Mouse (Mus musculus) G1E (cell line): Measurements from ENCODE around the gene Gm6525. TPM values are rescaled to one million over a fixed set of nuclear protein-coding genes. Genes with fewer than 3 reads are reported as not detected.

Experiments used
- ATAC-seq: 2 replicates; pipeline ENCODE4 v1.8.0; 2016; ENCODE audit warnings: mild to moderate bottlenecking; ENCODE audit not compliant: insufficient number of reproducible peaks, poor library complexity, low FRiP score, severe bottlenecking; ENCODE audit errors: extremely low read depth
- DNase-seq: peaks from one replicate; pipeline ENCODE4 v3.0.0; 2012; ENCODE audit warnings: low spot score
- H3K27me3 ChIP-seq: 2 replicates; pipeline ENCODE4 v1.6.1; 2012; ENCODE audit warnings: mild to moderate bottlenecking, low read length, inconsistent platforms; ENCODE audit not compliant: insufficient read depth
- H3K36me3 ChIP-seq: replicated peaks from 2 replicates; pipeline ENCODE3; 2012; ENCODE audit warnings: mild to moderate bottlenecking, inconsistent platforms
- H3K4me1 ChIP-seq: 2 replicates; pipeline ENCODE4 v1.6.1; 2012; ENCODE audit warnings: low read depth, low read length, inconsistent platforms, mixed read lengths; ENCODE audit not compliant: insufficient read depth
- H3K4me3 ChIP-seq: 2 replicates; pipeline ENCODE4 v1.5.1; 2012; ENCODE audit warnings: low read depth, mild to moderate bottlenecking, inconsistent platforms, low read length, moderate library complexity, mixed read lengths
- H3K9me3 ChIP-seq: replicated peaks from 2 replicates; pipeline ENCODE4 v1.6.1; 2012; ENCODE audit warnings: inconsistent platforms
- CTCF ChIP-seq: IDR thresholded peaks from 2 replicates; pipeline ENCODE4 v1.5.1; 2012; ENCODE audit warnings: low read depth, low read length, inconsistent platforms, mixed read lengths
- GATA1 ChIP-seq: IDR thresholded peaks from 2 replicates; pipeline ENCODE4 v1.6.1; 2012; ENCODE audit warnings: borderline replicate concordance, low read length, inconsistent platforms, mixed read lengths
- GATA2 ChIP-seq: IDR thresholded peaks from 2 replicates; pipeline ENCODE4 v1.6.1; 2012; ENCODE audit warnings: low read depth, low read length, inconsistent platforms, borderline replicate concordance
- POLR2AphosphoS5 ChIP-seq: IDR thresholded peaks from 2 replicates; pipeline ENCODE4 v1.6.1; 2012; ENCODE audit warnings: low read depth, low read length, inconsistent platforms; ENCODE audit not compliant: insufficient replicate concordance
- TAL1 ChIP-seq: conservative IDR thresholded peaks from 2 replicates; pipeline ENCODE4 v1.6.1; 2012; ENCODE audit warnings: low read depth, low read length, inconsistent platforms, mixed read lengths
- polyA plus RNA-seq: library from polyadenylated mRNA; stranded (reverse); fragments of >175 nt; gene quantifications from 2 replicates; pipeline ENCODE4 v1.2.3, GENCODE M21; 2012
- total RNA-seq, 2 experiments: library from RNA; stranded (forward) in 1 of 2; stranded (reverse) in 1 of 2; fragments of 200-1000 nt in 1 of 2; fragments of >200 nt in 1 of 2; fragmentation: Nextera tagmentation in 1 of 2; gene quantifications; 2 replicates each; pipeline ENCODE4 v1.2.3; 2014 to 2017

Gene Gm6525
- total RNA-seq (2014; fragmentation: Nextera tagmentation) (not detected in 2 replicates), total RNA-seq (2017) (0.60 and 0.70 TPM in 2 replicates), polyA plus RNA-seq (not detected in 2 replicates)

GRCm38 (mm10) chr3:84173581-84174154, at the start of gene Gm6525:
Gm6525 (plus strand) TSS chr3:84174104.
- ATAC-seq (no peak), DNase-seq (no peak)
- no peak for TF ChIP-seq GATA2
- no peak for TF ChIP-seq GATA1
- TF ChIP-seq TAL1: no peak
- no peak for TF ChIP-seq CTCF
- TF ChIP-seq POLR2AphosphoS5: no peak
- peaks cover 17% of the 10 kb centered on the region for H3K27me3 ChIP-seq
- H3K36me3 ChIP-seq: no peaks in the 10 kb centered on the region
- H3K4me1 ChIP-seq: peaks cover 4% of the 10 kb centered on the region; the same call in 1 of the 2 replicates
- H3K9me3 ChIP-seq: no peaks in the 10 kb centered on the region
- no peak within 1 kb of the TSS for H3K4me3 ChIP-seq

DNA sequence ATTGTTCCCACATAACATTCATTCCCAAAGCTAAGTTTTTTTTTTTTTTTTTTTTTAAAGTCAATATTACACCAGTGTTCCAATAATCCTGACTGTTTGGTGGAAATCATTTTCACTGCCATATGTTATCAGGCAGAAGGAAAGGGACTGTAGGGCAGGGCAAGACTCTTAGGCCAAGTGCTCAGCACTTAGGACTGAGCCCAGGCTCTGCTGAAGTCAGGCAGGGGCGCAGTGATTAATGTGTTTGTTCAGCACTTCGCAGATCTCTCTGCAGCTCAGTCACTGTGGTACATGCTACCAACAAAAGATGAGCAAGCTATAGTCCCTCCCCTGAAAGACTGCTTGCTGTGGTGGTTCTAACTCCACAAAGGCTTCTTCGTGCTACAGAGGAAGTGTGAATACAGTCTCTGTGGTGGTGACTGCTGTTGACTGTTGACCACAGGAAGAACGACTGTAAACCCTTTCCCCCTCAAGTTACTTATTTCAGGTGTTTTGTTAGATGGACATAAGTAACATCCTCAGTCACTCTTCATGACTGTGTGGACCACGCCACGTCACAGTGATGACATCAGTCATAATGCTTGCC, 48.1 kb upstream of the Gm6525 start:
- Histone ChIP-seq H3K9me3 (no peaks in the 10 kb centered on the region), H3K4me1 (no peaks in the 10 kb centered on the region; the same call in 1 of the 2 replicates), H3K4me3 (no peak overlapping the region), H3K27me3 (no peaks in the 10 kb centered on the region), H3K36me3 (peaks cover 22% of the 10 kb centered on the region)
- DNase-seq (no peak), ATAC-seq (no peak)
- TF ChIP-seq GATA1: no peak
- no peak for TF ChIP-seq GATA2
- no peak for TF ChIP-seq POLR2AphosphoS5
- no peak for TF ChIP-seq CTCF
- TF ChIP-seq TAL1: no peak

DNA sequence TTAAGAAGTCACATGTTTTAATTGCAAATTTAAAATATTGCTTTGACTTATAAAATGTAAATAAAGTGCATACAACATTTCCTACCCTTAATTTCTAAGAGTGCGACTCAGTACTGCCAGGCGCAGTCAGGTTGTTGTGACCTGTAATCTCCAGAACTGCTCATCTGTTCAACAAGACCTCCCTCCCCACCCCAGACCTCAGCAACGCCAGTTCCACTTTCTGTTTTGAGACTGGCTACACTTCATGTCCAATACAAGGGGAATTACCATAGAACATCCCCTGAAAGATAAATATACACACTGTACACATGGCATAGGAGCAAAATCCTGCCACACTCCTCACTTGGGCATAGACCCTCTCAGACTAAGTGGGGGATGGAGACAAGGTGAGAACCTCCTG, 47.2 kb upstream of the Gm6525 start:
- no peaks in the 10 kb centered on the region for H3K9me3 ChIP-seq
- H3K27me3 ChIP-seq: no peaks in the 10 kb centered on the region
- TF ChIP-seq TAL1 (no peak), POLR2AphosphoS5 (no peak), GATA2 (no peak), CTCF (no peak)
- no peak overlapping the region for H3K4me3 ChIP-seq
- DNase-seq (no peak), ATAC-seq (no peak)
- H3K4me1 ChIP-seq: no peaks in the 10 kb centered on the region; the same call in 1 of the 2 replicates
- H3K36me3 ChIP-seq: peaks cover 24% of the 10 kb centered on the region

- TF ChIP-seq GATA2 (no peak), CTCF (no peak), TAL1 (no peak), GATA1 (no peak)
- H3K9me3 ChIP-seq: no peaks in the 10 kb centered on the region
- H3K36me3 ChIP-seq: peaks cover 21% of the 10 kb centered on the region
- no peak overlapping the region for H3K4me3 ChIP-seq
- ATAC-seq (no peak), DNase-seq (no peak)
- no peaks in the 10 kb centered on the region; the same call in 1 of the 2 replicates for H3K4me1 ChIP-seq
- no peaks in the 10 kb centered on the region for H3K27me3 ChIP-seq
Observed at GRCm38 (mm10) chr3:84127431-84127830, 46.5 kb upstream of the Gm6525 start.

- Histone ChIP-seq H3K4me3 (no peak overlapping the region), H3K36me3 (peaks cover 30% of the 10 kb centered on the region), H3K4me1 (no peaks in the 10 kb centered on the region; the same call in 1 of the 2 replicates), H3K9me3 (no peaks in the 10 kb centered on the region), H3K27me3 (no peaks in the 10 kb centered on the region)
- no peak for DNase-seq
- ATAC-seq: no peak
- TF ChIP-seq GATA1: no peak
- no peak for TF ChIP-seq CTCF
- no peak for TF ChIP-seq POLR2AphosphoS5
- no peak for TF ChIP-seq TAL1
- TF ChIP-seq GATA2: no peak
Observed at GRCm38 (mm10) chr3:84128871-84129870, 44.7 kb upstream of the Gm6525 start.

DNA sequence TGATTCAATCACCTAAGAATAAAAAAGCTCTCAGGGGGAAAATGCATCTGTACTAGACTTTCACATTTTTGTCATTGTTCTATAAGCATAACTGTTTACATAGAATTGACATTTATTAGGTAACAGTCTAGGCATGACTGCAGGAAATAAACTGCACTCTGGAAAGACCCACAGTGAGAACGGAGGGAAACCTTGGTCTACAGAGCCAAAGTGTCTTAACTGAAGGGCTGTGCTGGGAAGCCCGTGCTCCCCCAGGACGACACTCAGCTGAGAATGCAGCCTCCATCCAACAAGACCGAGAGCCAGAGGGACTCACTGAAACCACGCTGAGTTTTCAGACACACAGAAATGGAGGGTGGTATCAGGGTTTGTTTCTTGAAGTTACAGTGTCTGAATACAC, 43.1 kb upstream of the Gm6525 start:
- peaks cover 6% of the 10 kb centered on the region for H3K4me1 ChIP-seq
- ATAC-seq (no peak), DNase-seq (no peak)
- TF ChIP-seq GATA1: no peak
- no peak for TF ChIP-seq CTCF
- no peak for TF ChIP-seq TAL1
- TF ChIP-seq POLR2AphosphoS5: no peak
- no peak for TF ChIP-seq GATA2
- no peak overlapping the region for H3K4me3 ChIP-seq
- H3K36me3 ChIP-seq: peaks cover 29% of the 10 kb centered on the region
- no peaks in the 10 kb centered on the region for H3K9me3 ChIP-seq
- no peaks in the 10 kb centered on the region for H3K27me3 ChIP-seq
